ENCODE assay signal across 13 mouse cellular contexts in the genomic region with DNA sequence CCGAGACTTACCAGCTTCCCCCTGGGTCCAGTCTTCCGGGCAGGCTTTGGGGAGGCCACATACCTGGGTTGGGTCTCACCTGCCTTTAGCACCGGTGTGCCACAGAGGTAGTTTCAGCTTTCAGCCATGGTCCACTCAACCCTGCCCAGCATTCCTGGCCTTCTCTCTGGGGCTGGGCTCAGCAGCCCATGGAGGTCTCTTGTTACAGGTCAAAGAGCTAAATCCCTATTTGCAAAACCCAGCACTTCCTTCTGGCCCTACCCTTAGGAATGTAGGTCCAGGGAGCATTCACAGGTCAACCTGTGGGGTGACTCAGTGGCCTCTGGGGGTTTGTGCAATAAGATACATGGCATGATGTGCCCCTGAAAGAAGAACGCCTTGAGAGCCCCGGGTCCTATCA. TPM values are rescaled to one million over a fixed set of nuclear protein-coding genes. Genes with fewer than 3 reads are reported as not detected.
DNase-seq lines count a peak whose midpoint lies in the region; ATAC-seq and TF ChIP-seq lines count a peak whose summit lies in the region.
"Had no signal": no experiment of that assay in that cellular context is flagged by ENCODE, and none has a peak within 500 bp of the region (broad histone marks: within the 10 kb centered on the region; RNA-seq: fewer than 3 reads in every experiment).

No protein-coding gene starts in this region.

- ATAC-seq in heart, embryonic 13.5 days (ENCODE audit: extremely low read depth, insufficient number of reproducible peaks, low FRiP score, low TSS enrichment) = no peak
- ATAC-seq in kidney, embryonic 14.5 days (ENCODE audit: low FRiP score, low TSS enrichment) = peak; percentile 75
- ATAC-seq in liver, embryonic 16.5 days (ENCODE audit: low read depth) = peak; percentile 92

- no peak for TF ChIP-seq CTCF in heart, adult 2 months (IDR thresholded peaks at IDR 0.05)

- no peak for TF ChIP-seq EP300 in heart, adult 2 months (IDR thresholded peaks at IDR 0.05; ENCODE audit: insufficient read depth, low read depth, low read length)

- peaks cover 24% of the 10 kb centered on the region for H3K4me1 ChIP-seq in heart, embryonic 13.5 days
- H3K4me1 ChIP-seq in heart, adult 2 months (ENCODE audit: control insufficient read depth, insufficient read depth, low read length) = no peaks in the 10 kb centered on the region
- peaks cover 21% of the 10 kb centered on the region for H3K4me1 ChIP-seq in kidney, embryonic 14.5 days (ENCODE audit: control insufficient read depth, insufficient read depth, low read length)
- H3K4me1 ChIP-seq in liver, embryonic 16.5 days (ENCODE audit: control insufficient read depth, low read depth, low read length) = no peaks in the 10 kb centered on the region
- H3K4me1 ChIP-seq: neural tube, embryonic 15.5 days had no signal

- no peak for TF ChIP-seq POLR2A in heart, adult 2 months (IDR thresholded peaks at IDR 0.05; ENCODE audit: insufficient read depth, low read depth, low read length)

- no peaks in the 10 kb centered on the region for H3K27me3 ChIP-seq in heart, embryonic 13.5 days (replicated peaks)
- no peaks in the 10 kb centered on the region for H3K27me3 ChIP-seq in heart, adult 2 months (ENCODE audit: control insufficient read depth, insufficient read depth, low read length)
- H3K27me3 ChIP-seq in kidney, embryonic 14.5 days (ENCODE audit: control insufficient read depth, insufficient read depth, low read length) = no peaks in the 10 kb centered on the region
- H3K27me3 ChIP-seq in liver, embryonic 16.5 days (ENCODE audit: control insufficient read depth, insufficient read depth, low read depth, low read length) = no peaks in the 10 kb centered on the region
- H3K27me3 ChIP-seq: neural tube, embryonic 15.5 days had no signal

- intact Hi-C loops in heart, adult 2 months (cut with DNase I) = no loop called here
- intact Hi-C loops in gastrocnemius, postnatal 36 days (cut with DNase I) = no loop called here

- WGBS in heart, embryonic 13.5 days = 63% methylated on average over 5 of the region's 5 CpGs
- WGBS in heart, adult 2 months = 84% methylated on average over 5 of the region's 5 CpGs
- 48% methylated on average over 5 of the region's 5 CpGs for WGBS in kidney, embryonic 14.5 days
- 60% methylated on average over 5 of the region's 5 CpGs for WGBS in liver, embryonic 16.5 days (ENCODE audit: insufficient replicate concordance)

- H3K9me3 ChIP-seq in heart, embryonic 13.5 days = no peaks in the 10 kb centered on the region; the same call in 1 of the 2 replicates
- H3K9me3 ChIP-seq in kidney, embryonic 14.5 days (ENCODE audit: control insufficient read depth, low read length) = no peaks in the 10 kb centered on the region
- H3K9me3 ChIP-seq in liver, embryonic 16.5 days (replicated peaks; ENCODE audit: control insufficient read depth, low read length) = no peaks in the 10 kb centered on the region
- H3K9me3 ChIP-seq: midbrain, embryonic 10.5 days; neural tube, embryonic 15.5 days had no signal

- no peaks in the 10 kb centered on the region for H3K79me2 ChIP-seq in heart, adult 2 months (replicated peaks; ENCODE audit: control insufficient read depth, insufficient read depth, low read length)

- DNase-seq in heart, adult 2 months = no peak
- DNase-seq in embryo, embryonic 10.5 days (ENCODE audit: low spot score) = peak; percentile 17
- no peak for DNase-seq in gastrocnemius, postnatal 36 days
- DNase-seq in cerebellum, postnatal 14 days = no peak
- DNase-seq in right cerebral cortex, postnatal 14 days = no peak
- DNase-seq: cerebellum, adult 9-11 months; heart, postnatal 4 days; thymus, adult 2 months had no signal

- H3K36me3 ChIP-seq in heart, embryonic 13.5 days = peaks cover 4% of the 10 kb centered on the region; the same call in 1 of the 2 replicates
- no peaks in the 10 kb centered on the region for H3K36me3 ChIP-seq in heart, adult 2 months (ENCODE audit: control insufficient read depth, insufficient read depth, low read length)
- H3K36me3 ChIP-seq in kidney, embryonic 14.5 days (ENCODE audit: control insufficient read depth, insufficient read depth, low read length) = no peaks in the 10 kb centered on the region
- no peaks in the 10 kb centered on the region for H3K36me3 ChIP-seq in liver, embryonic 16.5 days (ENCODE audit: control insufficient read depth, insufficient read depth)
- H3K36me3 ChIP-seq: midbrain, embryonic 10.5 days; neural tube, embryonic 15.5 days had no signal

- no peak overlapping the region for H3K9ac ChIP-seq in heart, embryonic 13.5 days
- H3K9ac ChIP-seq in heart, adult 2 months (ENCODE audit: low read depth, low read length) = no peak overlapping the region
- H3K9ac ChIP-seq in kidney, embryonic 14.5 days (ENCODE audit: low read depth, low read length) = no peak overlapping the region
- no peak overlapping the region for H3K9ac ChIP-seq in liver, embryonic 16.5 days (ENCODE audit: low read depth, low read length)
- H3K9ac ChIP-seq: neural tube, embryonic 15.5 days had no signal

- 0 out of 2 replicates have a peak overlapping the region, but pooled peaks have one; percentile 13 for H3K27ac ChIP-seq in heart, embryonic 13.5 days (replicated peaks)
- no peak overlapping the region for H3K27ac ChIP-seq in heart, adult 2 months
- H3K27ac ChIP-seq in kidney, embryonic 14.5 days (ENCODE audit: low read depth, low read length) = peak overlapping the region; percentile 80
- peak overlapping the region; percentile 52 for H3K27ac ChIP-seq in liver, embryonic 16.5 days (ENCODE audit: low read length)
- H3K27ac ChIP-seq: midbrain, embryonic 10.5 days; neural tube, embryonic 15.5 days had no signal

- H3K4me2 ChIP-seq in heart, embryonic 13.5 days = no peak overlapping the region
- H3K4me2 ChIP-seq in kidney, embryonic 14.5 days (replicated peaks; ENCODE audit: low read depth, low read length) = no peak overlapping the region
- no peak overlapping the region for H3K4me2 ChIP-seq in liver, embryonic 16.5 days (ENCODE audit: low read depth, low read length)
- H3K4me2 ChIP-seq: neural tube, embryonic 15.5 days had no signal

- no peak overlapping the region for H3K4me3 ChIP-seq in heart, embryonic 13.5 days
- H3K4me3 ChIP-seq in heart, adult 2 months = no peak overlapping the region
- H3K4me3 ChIP-seq in kidney, embryonic 14.5 days (ENCODE audit: low read length) = no peak overlapping the region
- no peak overlapping the region for H3K4me3 ChIP-seq in liver, embryonic 16.5 days (ENCODE audit: low read depth, low read length)
- H3K4me3 ChIP-seq: midbrain, embryonic 10.5 days; neural tube, embryonic 15.5 days had no signal

RNA-seq across cellular contexts. Expression of a gene that starts 28.9 kb away (rescaled TPM):
- 5.3 and 6.0 TPM in 2 replicates for polyA plus RNA-seq in heart, embryonic 13.5 days (2015; fragmentation: Nextera tagmentation; extraction: Ambion mirVana)
- total RNA-seq in heart, adult 2 months (2021) = 1 to 10 TPM; 3.1 to 4.2 TPM
- 3.0 and 4.3 TPM in 2 replicates for polyA plus RNA-seq in heart, adult 2 months (2012; rRNA removed)
- polyA plus RNA-seq in kidney, embryonic 14.5 days (2014; fragmentation: Nextera tagmentation; extraction: Ambion mirVana) = 10.2 and 15.7 TPM in 2 replicates
- 5.6 and 7.1 TPM in 2 replicates for polyA plus RNA-seq in liver, embryonic 16.5 days (2015; fragmentation: Nextera tagmentation; extraction: Ambion mirVana)
- 1 to 10 TPM in 1 of 2 experiments, under 1 TPM in 1; 0.99 to 1.1 TPM for total RNA-seq in gastrocnemius, postnatal 36 days (2021)

RNA-seq across cellular contexts. Expression of a gene that starts 33.8 kb away (rescaled TPM):
- polyA plus RNA-seq in heart, embryonic 13.5 days (2015; fragmentation: Nextera tagmentation; extraction: Ambion mirVana) = 13.3 and 14.0 TPM in 2 replicates
- 1 to 10 TPM; 1.9 to 2.3 TPM for total RNA-seq in heart, adult 2 months (2021)
- polyA plus RNA-seq in heart, adult 2 months (2012; rRNA removed) = 1.2 and 1.4 TPM in 2 replicates
- polyA plus RNA-seq in kidney, embryonic 14.5 days (2014; fragmentation: Nextera tagmentation; extraction: Ambion mirVana) = 14.5 and 18.0 TPM in 2 replicates
- polyA plus RNA-seq in liver, embryonic 16.5 days (2015; fragmentation: Nextera tagmentation; extraction: Ambion mirVana) = 15.0 and 17.1 TPM in 2 replicates
- under 1 TPM; 0.31 to 0.96 TPM for total RNA-seq in gastrocnemius, postnatal 36 days (2021)

RNA-seq across cellular contexts. Expression of a gene that starts 34.0 kb away (rescaled TPM):
- polyA plus RNA-seq in heart, embryonic 13.5 days (2015; fragmentation: Nextera tagmentation; extraction: Ambion mirVana) = 37.3 and 39.2 TPM in 2 replicates
- total RNA-seq in heart, adult 2 months (2021) = 10 to 100 TPM; 12.6 to 13.9 TPM
- polyA plus RNA-seq in heart, adult 2 months (2012; rRNA removed) = 17.4 and 21.3 TPM in 2 replicates
- polyA plus RNA-seq in kidney, embryonic 14.5 days (2014; fragmentation: Nextera tagmentation; extraction: Ambion mirVana) = 40.2 and 59.9 TPM in 2 replicates
- 17.7 and 18.6 TPM in 2 replicates for polyA plus RNA-seq in liver, embryonic 16.5 days (2015; fragmentation: Nextera tagmentation; extraction: Ambion mirVana)
- total RNA-seq in gastrocnemius, postnatal 36 days (2021) = 1 to 10 TPM; 4.7 to 5.0 TPM

RNA-seq across cellular contexts. Expression of a gene that starts 44.6 kb away (rescaled TPM):
- polyA plus RNA-seq in heart, embryonic 13.5 days (2015; fragmentation: Nextera tagmentation; extraction: Ambion mirVana) = 11.0 and 11.4 TPM in 2 replicates
- 10 to 100 TPM; 11.6 to 12.5 TPM for total RNA-seq in heart, adult 2 months (2021)
- 3.9 and 5.3 TPM in 2 replicates for polyA plus RNA-seq in heart, adult 2 months (2012; rRNA removed)
- 13.7 and 20.5 TPM in 2 replicates for polyA plus RNA-seq in kidney, embryonic 14.5 days (2014; fragmentation: Nextera tagmentation; extraction: Ambion mirVana)
- 4.8 and 5.5 TPM in 2 replicates for polyA plus RNA-seq in liver, embryonic 16.5 days (2015; fragmentation: Nextera tagmentation; extraction: Ambion mirVana)
- total RNA-seq in gastrocnemius, postnatal 36 days (2021) = 1 to 10 TPM; 5.4 to 8.5 TPM
